Mouse (Mus musculus): ENCODE data around the gene Actr8. TPM values are rescaled to one million over a fixed set of nuclear protein-coding genes. Genes with fewer than 3 reads are reported as not detected.

Actr8 gene
- polyA plus RNA-seq, 3 experiments from 2014 or later: 34.1 to 48.0 (median 42.6) TPM

DNA sequence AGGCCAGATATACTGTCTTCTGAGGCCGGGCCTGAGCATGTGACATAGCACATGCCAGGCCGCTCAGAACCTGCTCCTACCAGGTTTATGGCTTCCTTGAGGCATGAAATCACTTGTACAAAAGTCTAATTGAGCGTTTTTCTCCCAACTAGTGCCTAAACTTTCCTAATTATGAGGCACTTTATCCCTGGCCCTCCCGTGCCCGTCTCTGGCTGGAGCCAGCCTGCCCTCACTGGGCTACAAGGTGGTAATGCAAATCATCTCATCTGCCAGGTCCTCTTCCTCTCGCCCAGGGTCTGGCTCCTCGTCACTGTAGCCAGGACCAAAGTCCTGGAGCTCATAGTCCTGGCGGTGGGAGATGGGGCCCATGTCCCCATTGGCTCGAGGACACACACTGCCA is 63.7 kb downstream of the Actr8 start:
- ATAC-seq: no peak

DNA sequence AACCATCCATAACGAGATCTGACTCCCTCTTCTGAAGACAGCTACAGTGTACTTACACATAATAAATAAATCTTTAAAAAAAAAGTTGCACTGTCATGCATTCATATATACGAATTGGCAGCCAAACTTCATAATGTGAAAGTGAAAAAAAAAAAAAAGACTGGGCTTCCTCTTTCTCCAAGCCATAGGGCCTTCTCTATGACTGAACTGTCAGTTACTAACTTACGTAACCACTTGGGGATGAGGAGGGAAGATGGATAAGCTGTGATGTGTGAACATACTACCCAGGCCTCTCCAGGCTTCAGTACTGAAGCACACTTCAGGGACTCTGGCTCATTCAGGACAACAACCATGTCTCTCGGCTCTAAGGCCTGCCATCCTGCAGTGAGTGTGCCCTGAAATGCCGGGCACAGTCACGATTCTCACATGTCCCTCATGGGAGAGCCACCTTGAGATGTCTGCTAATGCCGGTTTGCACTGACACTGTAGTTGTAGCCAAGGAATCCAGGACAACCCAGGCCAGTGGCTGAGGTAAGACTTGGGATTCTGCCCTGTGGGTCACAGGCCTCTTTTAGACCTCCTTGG is 65.3 kb downstream of the Actr8 start:
- no peak for ATAC-seq

DNA sequence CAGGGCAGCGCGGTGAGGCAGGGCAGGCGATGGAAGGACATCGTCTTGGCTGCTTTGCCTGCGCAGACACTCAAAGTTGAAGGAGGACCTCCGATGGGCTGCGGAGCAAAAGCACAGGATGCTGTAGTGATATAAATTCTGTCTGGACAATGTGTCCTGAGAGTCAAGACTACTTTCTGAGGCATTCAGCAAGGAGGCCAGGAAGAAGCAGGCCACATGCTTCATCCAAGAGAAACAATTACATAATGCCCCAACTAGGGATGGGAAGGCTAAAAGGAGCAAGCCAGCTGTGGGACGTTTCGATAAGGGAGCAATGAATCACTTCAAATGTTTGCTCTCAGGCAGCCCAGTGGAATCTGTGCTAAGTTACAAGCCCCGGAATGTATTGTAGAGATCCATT is 67.1 kb downstream of the Actr8 start:
- no peak for ATAC-seq

DNA sequence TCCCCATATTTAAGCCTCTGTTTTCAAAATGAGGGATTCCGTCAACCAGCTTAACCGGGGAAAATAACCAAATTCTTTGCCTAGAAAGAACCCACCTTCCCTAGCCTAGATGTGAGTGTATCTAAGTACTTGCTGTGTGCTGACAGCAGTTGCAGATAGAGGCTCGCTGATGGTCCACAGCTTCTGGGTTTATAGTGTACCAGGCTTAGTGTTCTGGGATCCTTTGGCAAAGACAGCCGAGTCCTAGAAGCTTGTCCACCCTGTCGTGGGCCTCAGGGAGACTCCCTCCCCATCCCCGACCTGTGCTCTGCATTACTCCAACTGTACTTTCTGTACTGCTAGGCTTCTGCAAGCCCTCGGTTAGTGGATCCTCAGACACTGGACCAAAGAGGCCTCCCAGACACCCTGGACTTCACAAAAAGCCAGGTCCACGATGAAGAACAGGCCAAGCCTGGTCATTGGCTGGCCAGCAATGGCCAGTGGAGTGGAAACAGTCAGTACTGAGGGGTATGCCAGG is 67.6 kb downstream of the Actr8 start:
- no peak for ATAC-seq

DNA sequence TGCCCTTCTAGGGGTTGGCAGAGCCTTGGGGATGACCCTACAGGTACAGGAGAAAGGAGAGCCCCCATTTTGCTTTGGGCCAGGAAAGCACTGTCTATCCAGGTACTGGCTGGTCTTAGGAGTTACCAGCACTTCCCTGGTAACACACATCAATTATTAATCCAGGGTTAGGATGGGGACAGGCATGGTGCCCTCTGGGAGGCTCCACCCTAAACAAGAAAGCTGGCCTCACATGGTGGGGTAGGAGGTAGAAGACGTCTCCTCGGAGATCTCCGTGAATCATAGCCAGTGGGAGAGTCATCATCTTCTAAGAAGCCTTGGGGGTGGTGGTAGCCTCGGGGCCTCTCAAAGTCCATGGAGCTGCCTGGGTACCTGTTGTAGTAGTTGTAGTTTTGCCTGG is 68.8 kb downstream of the Actr8 start:
- no peak for ATAC-seq

DNA sequence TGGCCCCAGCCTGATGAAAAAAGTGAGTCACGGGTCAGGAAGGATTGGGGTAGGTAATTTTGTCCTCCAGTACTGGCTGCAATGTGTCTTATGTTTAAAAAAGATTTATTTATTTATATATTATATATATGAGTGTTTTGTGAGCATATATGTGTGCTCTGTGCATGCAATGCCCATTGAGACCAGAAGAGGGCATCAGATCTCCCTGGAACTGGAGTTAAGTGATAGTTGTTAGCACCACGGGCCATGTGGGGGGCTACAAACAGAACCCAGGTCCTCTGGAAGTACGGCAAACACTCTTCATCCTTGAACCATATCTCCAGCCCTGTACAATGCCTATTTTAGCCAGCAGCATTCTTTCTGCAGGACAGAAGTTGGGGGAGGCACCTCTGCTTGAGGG is 69.9 kb downstream of the Actr8 start:
- ATAC-seq: no peak

DNA sequence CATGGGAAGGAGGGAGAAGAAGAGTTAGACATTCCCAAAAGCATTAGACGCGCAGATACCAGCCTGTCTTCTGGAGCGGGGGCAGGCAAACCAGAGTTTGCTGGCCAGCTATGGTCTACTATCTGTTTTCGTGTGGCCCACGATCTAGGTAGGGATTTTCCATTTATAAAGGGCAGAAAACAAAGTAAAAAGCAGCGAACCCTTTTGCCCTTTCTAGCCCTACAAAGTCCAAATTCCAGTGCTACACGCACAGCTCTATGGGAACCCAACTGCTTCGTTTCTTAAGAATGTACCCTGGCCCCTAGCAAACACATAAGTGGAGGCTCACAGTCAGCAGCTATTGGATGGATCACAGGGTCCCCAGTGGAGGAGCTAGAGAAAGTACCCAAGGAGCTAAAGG is 72.1 kb downstream of the Actr8 start:
- ATAC-seq: no peak

DNA sequence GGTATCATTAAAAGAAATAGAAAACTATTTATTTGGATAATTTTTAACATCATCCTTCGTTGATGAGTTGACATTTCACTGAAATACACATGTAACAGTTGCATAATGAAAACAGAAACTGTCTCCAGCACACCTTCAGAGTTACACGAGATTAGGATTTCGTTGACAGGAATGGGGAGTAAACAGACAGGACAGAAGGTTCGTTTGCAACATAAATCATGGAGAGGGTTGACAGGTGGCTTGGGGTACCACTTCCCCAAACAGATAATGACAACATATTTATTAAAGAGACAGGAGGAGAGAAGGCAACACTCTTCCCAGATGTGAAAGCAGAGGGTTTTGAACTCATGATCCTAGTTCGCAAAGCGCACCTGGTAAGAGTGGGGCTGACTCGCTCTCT is 76.8 kb downstream of the Actr8 start:
- ATAC-seq: no peak

Other genes with a start within 250 kb of the Actr8 start
- gene Selenok, start 10.0 kb upstream of the Actr8 start, polyA plus RNA-seq (2017; shearing (Covaris generic)): 100 to 1,000 TPM; 338 to 426 (median 384) TPM
- gene Il17rb, start 30.6 kb downstream of the Actr8 start, polyA plus RNA-seq (2017; shearing (Covaris generic)): 1 to 10 TPM; 1.1 to 3.8 (median 2.8) TPM
- under 1 TPM; 0.23 to 0.63 (median 0.57) TPM for gene Chdh, start 30.7 kb downstream of the Actr8 start, polyA plus RNA-seq (2017; shearing (Covaris generic))